Mouse (Mus musculus): ENCODE measurements at regions not wholly inside any gene's neighbourhood (a gene's known extent, or its start where the extent isn't known, plus 50 kb on each side); places are given as distances from the start of the nearest gene placed in this dataset.
A peak's percentile ranks its signal among the peaks of the same experiment; 100 is the strongest.
"Not testable (repeated sequence)": the region's sequence is repeated elsewhere in the genome, so short reads cannot be mapped to it uniquely, and the experiment has no call there.

DNA sequence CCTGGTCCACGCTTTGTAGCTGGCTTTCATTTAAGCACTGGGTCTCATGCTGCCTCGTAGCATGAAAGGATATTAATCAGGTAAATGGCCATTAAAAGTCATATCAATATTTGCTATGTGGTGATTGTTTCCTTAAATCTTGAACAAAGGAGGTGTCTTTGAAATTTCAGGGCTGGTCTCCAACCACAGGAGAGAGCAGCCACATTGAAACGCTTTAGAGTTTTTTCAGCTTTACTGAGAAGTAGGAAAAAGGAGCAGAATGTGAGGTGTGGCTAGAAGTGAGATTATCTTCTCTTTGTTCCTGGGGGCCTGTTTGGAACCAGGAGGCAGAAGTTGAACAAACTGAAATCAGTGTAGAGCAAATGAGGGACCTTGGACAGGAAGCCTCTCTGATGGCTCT lies 311.7 kb downstream of the Tox3 start:
- Histone ChIP-seq H3K9me3 (no peaks in the 10 kb centered on the region), H3K36me3 (no peaks in the 10 kb centered on the region), H3K27ac (no peak overlapping the region), H3K4me2 (replicated peaks) (no peak overlapping the region), H3K4me3 (replicated peaks) (no peak overlapping the region), H3K27me3 (replicated peaks) (no peaks in the 10 kb centered on the region), H3K9ac (no peak overlapping the region), H3K4me1 (replicated peaks) (no peaks in the 10 kb centered on the region)
- no peak for ATAC-seq
- WGBS = 56% methylated on average over 3 of the region's 3 CpGs

DNA sequence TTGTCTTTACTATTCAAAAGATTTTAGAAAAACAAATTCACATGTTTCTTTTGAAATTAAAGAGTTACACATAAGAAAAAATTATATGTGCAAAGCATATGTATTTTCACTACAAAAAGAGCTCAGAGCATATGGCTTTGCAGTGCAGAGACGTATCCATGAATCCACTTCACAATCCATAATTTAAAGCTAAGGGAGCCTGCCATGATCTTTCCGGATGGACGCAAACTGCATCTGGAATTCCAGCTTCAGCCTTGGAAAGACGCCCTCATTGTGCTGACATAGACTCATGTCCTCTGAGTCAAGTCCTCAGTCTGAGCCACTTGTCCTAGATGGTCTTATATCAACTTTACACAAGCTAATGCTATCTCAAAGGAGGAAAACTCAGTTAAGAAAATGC lies 315.6 kb downstream of the Tox3 start:
- no peak overlapping the region for H3K9ac ChIP-seq
- no peak for ATAC-seq
- H3K36me3 ChIP-seq = no peaks in the 10 kb centered on the region
- 89% methylated on average over 4 of the region's 4 CpGs for WGBS
- H3K27me3 ChIP-seq (replicated peaks) = no peaks in the 10 kb centered on the region
- H3K9me3 ChIP-seq = no peaks in the 10 kb centered on the region
- H3K27ac ChIP-seq = no peak overlapping the region
- no peak overlapping the region for H3K4me3 ChIP-seq (replicated peaks)
- no peaks in the 10 kb centered on the region for H3K4me1 ChIP-seq (replicated peaks)
- no peak overlapping the region for H3K4me2 ChIP-seq (replicated peaks)

DNA sequence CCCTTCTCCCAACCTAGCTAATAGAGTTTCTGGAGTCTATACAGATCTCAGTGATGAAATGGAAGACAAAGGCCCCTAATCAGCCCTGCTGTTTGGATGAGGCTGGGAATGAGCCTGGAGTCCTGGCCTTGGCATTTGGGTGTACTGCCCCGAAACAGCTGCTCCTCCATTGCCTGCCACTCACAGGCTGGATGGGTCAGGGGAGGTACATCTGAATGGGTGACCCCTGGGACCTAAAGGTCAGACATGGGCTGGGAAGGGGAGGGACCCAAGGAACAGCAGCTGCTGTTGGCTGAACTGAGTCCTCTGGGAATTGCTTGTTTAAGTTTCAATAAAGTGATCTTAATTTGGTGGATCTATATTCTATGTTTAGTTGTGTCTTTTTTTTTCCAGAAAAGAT lies 316.9 kb downstream of the Tox3 start:
- H3K36me3 ChIP-seq = no peaks in the 10 kb centered on the region
- no peak overlapping the region for H3K9ac ChIP-seq
- H3K4me2 ChIP-seq (replicated peaks) = no peak overlapping the region
- 54% methylated on average over 1 of the region's 1 CpGs for WGBS
- no peaks in the 10 kb centered on the region for H3K4me1 ChIP-seq (replicated peaks)
- H3K27ac ChIP-seq = no peak overlapping the region
- H3K27me3 ChIP-seq (replicated peaks) = no peaks in the 10 kb centered on the region
- no peak overlapping the region for H3K4me3 ChIP-seq (replicated peaks)
- no peak for ATAC-seq
- H3K9me3 ChIP-seq = no peaks in the 10 kb centered on the region

DNA sequence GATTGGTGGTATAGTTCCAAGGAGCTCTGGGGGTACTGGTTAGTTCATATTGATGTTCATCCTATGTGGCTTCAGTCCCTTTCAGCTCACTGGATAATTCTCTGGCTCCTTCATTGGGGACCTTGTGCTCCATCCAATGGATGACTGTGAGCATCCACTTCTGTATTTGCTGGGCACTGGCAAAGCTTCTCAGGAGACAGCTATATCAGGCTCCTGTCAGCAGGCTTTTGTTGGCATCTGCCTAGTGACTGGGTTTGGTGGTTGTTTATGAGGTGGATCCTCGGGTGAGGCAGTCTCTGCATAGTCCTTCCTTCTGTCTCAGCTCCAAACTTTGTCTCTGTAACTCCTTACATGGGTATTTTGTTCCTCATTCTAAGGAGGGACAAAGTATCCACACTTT lies 330.2 kb downstream of the Tox3 start:
- H3K36me3 ChIP-seq; H3K9ac ChIP-seq; H3K27me3 ChIP-seq (replicated peaks); H3K4me3 ChIP-seq (replicated peaks); H3K4me1 ChIP-seq (replicated peaks); H3K4me2 ChIP-seq (replicated peaks); ATAC-seq; H3K9me3 ChIP-seq; H3K27ac ChIP-seq: not testable (repeated sequence)
- 62% methylated on average over 1 of the region's 1 CpGs for WGBS

DNA sequence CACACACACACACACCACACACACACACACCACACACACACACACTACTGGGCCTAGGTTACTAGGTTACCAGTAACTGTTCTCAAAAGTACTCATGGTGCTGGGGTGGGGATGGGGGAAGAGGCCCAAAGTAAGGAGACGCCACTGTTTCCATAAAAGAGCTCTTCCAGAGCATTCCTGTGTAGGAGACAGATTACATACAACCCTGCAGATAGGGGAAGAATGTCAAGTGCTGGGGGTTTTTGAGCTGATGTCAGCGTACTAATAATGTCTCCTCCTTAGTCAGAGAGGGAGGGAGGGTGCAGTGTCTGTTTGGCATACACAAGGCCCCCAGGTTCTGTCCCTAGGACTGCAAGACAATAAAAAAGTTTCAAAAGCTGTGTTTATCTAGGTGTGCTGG lies 334.4 kb downstream of the Tox3 start:
- no peak overlapping the region for H3K4me3 ChIP-seq (replicated peaks)
- peak; percentile 47 for ATAC-seq
- H3K27ac ChIP-seq = no peak overlapping the region
- no peaks in the 10 kb centered on the region for H3K4me1 ChIP-seq (replicated peaks)
- H3K27me3 ChIP-seq (replicated peaks) = no peaks in the 10 kb centered on the region
- no peaks in the 10 kb centered on the region for H3K36me3 ChIP-seq
- no peaks in the 10 kb centered on the region for H3K9me3 ChIP-seq
- H3K4me2 ChIP-seq (replicated peaks) = no peak overlapping the region
- WGBS = 40% methylated on average over 2 of the region's 2 CpGs
- no peak overlapping the region for H3K9ac ChIP-seq

DNA sequence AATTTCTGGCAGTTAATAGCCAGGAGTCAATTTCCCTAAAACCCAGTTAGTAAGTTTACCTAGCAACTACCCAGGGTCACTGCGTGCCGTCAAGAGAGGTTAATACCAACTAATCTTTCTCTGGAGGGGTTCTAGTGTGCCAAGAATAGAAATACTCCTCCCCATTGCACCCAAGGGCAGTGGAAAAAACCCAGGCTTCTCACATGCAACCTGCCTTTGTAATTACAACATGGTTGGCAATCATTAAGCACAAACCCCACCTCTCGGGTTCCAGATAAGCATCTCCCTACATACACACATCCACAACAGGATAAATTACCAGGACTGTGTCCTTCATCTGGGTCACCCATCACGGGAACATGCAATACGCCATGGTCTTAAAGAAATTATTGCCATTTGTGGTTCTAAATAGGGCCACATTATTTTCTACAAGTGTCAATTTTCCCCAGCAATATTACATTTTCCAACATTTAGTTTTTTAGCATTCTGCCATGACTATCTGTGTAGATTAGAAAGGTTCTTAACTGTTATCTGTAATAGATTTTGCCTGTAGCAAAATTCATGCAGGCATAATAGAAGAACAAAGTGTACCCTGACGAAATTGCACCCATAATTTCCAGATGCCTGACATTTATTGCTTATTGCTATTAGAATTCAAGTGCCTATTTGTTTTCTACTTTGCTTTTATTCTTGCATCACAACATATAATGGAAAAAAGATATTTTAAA lies 336.3 kb downstream of the Tox3 start:
- 68% methylated on average over 6 of the region's 6 CpGs for WGBS
- no peaks in the 10 kb centered on the region for H3K27me3 ChIP-seq (replicated peaks)

DNA sequence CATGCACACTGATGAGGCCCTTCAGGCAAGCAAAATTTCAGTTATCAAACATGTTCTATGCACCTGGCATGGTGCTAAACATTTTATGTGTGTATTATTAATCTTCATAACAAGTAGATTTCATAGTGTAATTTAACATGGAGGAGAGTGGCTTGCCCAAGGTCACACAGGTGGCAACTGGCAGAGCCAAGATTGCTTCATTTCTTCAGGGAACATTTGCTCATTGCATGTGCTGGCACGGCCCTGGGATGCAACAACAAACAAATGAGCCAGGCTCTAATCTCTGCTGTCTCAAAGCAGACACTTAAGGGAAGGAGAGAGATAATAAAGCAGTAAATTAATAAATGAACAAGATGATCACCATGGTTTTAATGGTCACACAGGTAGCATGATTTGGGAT lies 338.7 kb downstream of the Tox3 start:
- WGBS = 68% methylated on average over 1 of the region's 1 CpGs

More for the DNA sequence above, 336.3 kb downstream of the Tox3 start:
- Histone ChIP-seq H3K36me3 (no peaks in the 10 kb centered on the region), H3K27ac (no peak overlapping the region), H3K9me3 (no peaks in the 10 kb centered on the region), H3K9ac (no peak overlapping the region), H3K4me3 (replicated peaks) (no peak overlapping the region), H3K4me1 (replicated peaks) (no peaks in the 10 kb centered on the region), H3K4me2 (replicated peaks) (no peak overlapping the region)
- ATAC-seq = no peak

DNA sequence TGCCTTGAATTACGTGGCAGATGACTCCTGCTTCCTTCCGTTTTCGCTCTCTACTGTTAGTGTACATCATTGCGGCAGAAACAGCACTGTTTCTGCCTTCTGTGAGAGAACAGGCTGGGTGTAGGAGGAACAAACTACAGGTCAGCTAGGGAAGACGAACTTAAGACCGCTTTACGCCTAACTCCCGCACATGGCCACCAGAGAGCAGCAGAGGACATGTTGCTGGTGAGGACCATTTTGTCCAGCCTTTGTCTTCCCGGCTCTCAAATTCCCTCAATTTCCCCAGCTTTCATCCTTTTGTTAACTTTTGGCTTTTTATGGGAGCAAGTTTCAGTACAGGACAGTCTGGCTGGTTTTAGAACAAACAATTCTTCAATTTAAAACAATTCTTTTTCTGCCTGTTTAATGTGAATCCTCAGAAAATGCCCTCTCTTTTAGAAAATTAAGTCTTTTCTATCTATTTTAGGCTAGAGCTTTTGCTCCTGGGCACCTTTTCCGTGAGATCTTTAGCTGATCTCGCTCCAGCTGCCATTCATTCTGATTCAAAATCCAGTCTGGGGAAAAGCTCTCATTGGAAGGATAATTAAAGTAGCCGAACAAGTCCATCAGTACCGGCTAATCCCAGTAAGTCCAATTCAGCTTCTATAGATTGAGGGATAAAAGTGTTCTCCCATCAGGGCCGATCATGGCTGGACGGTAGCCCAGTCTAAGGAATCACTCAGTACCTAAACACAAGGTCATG lies 347.1 kb downstream of the Tox3 start:
- no peak overlapping the region for H3K27ac ChIP-seq
- WGBS = 46% methylated on average over 15 of the region's 15 CpGs
- no peaks in the 10 kb centered on the region for H3K27me3 ChIP-seq (replicated peaks)
- no peak overlapping the region for H3K4me2 ChIP-seq (replicated peaks)
- H3K9me3 ChIP-seq = no peaks in the 10 kb centered on the region
- H3K4me1 ChIP-seq (replicated peaks) = no peaks in the 10 kb centered on the region
- no peak overlapping the region for H3K9ac ChIP-seq
- no peak for ATAC-seq
- H3K36me3 ChIP-seq = no peaks in the 10 kb centered on the region
- H3K4me3 ChIP-seq (replicated peaks) = no peak overlapping the region

More for the DNA sequence above, 338.7 kb downstream of the Tox3 start:
- no peaks in the 10 kb centered on the region for H3K36me3 ChIP-seq
- H3K27me3 ChIP-seq (replicated peaks) = no peaks in the 10 kb centered on the region
- no peaks in the 10 kb centered on the region for H3K4me1 ChIP-seq (replicated peaks)
- H3K9me3 ChIP-seq = no peaks in the 10 kb centered on the region
- H3K27ac ChIP-seq = no peak overlapping the region
- H3K9ac ChIP-seq = no peak overlapping the region
- H3K4me3 ChIP-seq (replicated peaks) = no peak overlapping the region
- no peak overlapping the region for H3K4me2 ChIP-seq (replicated peaks)
- no peak for ATAC-seq

DNA sequence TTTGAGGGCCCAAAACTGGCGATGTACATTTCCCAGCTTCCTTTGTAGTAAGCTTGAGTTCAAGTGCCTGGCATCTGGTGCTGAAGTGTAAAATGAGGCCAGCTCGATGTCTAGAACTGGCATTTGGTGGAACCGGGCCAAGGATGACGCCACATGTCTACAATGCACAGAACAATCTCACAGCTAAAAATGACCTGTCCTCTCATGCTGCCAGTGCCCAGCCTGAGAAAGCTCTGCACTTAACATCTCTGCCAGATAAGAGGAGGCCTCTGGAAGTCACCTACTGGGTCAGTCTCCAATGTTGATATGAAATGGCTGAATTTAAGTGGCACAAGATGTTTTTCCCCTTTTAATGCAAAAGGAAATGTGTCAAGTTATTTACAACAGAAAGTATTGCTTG lies 354.4 kb downstream of the Tox3 start:
- H3K4me2 ChIP-seq (replicated peaks) = no peak overlapping the region
- 79% methylated on average over 4 of the region's 4 CpGs for WGBS
- H3K27ac ChIP-seq = no peak overlapping the region
- no peak overlapping the region for H3K9ac ChIP-seq
- H3K9me3 ChIP-seq = no peaks in the 10 kb centered on the region
- no peak overlapping the region for H3K4me3 ChIP-seq (replicated peaks)
- H3K36me3 ChIP-seq = no peaks in the 10 kb centered on the region
- H3K4me1 ChIP-seq (replicated peaks) = no peaks in the 10 kb centered on the region
- no peak for ATAC-seq
- H3K27me3 ChIP-seq (replicated peaks) = no peaks in the 10 kb centered on the region

DNA sequence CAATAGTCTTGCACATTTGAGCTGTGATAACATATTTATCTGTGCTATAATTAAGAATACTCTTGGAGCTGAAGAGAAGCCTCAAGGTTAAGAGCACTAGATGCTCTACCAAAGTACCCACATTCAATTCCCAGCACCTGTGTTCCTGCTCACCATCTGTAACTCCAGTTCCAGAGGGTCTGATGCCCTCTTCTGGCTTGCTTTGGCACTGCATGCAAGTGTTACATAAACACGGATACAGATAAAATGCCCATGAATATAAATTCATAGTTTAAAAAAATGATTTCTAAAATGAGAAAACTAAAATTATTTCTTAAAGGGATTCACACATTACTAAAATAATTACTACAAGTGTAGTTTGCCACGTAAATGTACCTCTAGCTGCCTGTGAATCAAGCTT lies 364.3 kb downstream of the Tox3 start:
- H3K9ac ChIP-seq = no peak overlapping the region
- H3K4me1 ChIP-seq (replicated peaks) = no peaks in the 10 kb centered on the region
- 93% methylated on average over 2 of the region's 2 CpGs for WGBS
- H3K4me2 ChIP-seq (replicated peaks) = no peak overlapping the region
- no peaks in the 10 kb centered on the region for H3K27me3 ChIP-seq (replicated peaks)
- H3K4me3 ChIP-seq (replicated peaks) = no peak overlapping the region
- no peak overlapping the region for H3K27ac ChIP-seq
- H3K36me3 ChIP-seq = no peaks in the 10 kb centered on the region
- ATAC-seq = no peak
- no peaks in the 10 kb centered on the region for H3K9me3 ChIP-seq

DNA sequence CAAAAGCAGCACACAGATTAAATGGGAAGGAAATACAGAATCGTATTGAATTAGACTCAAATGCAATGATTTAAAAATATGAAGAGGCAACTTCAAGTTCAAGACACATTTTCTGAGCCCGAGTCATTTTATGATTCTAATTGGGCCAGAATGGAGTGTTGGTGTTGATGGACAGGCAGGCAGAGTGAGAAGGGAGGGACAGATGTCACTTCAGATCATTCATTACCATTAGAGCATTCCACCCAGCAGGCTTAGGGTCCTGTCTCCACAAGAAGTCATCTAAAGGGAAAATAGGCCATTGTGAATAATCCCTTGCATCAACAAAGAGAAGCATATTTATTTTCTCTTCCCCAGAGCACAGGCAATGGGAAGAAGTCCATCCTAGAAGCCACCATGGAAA lies 365.6 kb downstream of the Tox3 start:
- Histone ChIP-seq H3K4me2 (replicated peaks) (no peak overlapping the region), H3K9ac (no peak overlapping the region), H3K36me3 (no peaks in the 10 kb centered on the region), H3K4me3 (replicated peaks) (no peak overlapping the region), H3K9me3 (no peaks in the 10 kb centered on the region), H3K4me1 (replicated peaks) (no peaks in the 10 kb centered on the region), H3K27me3 (replicated peaks) (no peaks in the 10 kb centered on the region), H3K27ac (no peak overlapping the region)
- ATAC-seq = no peak
- 64% methylated on average over 2 of the region's 2 CpGs for WGBS

DNA sequence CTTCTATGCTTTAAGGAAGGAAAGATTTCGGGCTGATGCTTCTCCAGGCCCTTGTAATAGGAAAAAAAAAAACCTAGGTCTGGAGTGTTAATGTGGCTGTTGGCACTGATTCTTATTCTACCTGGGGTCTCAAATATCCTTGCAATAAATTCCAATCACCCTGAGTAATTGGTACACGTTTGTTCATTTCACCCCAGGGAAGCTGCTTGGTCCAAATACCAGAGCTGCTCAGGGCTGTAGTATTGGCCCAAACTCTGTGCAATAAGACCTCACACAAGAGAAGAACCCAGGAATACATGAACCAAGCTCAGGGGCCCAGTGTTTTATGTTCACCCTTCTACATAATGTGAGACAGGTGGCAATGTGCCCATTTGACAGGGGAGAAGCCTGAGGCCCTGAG lies 366.8 kb downstream of the Tox3 start:
- WGBS = 74% methylated on average over 2 of the region's 2 CpGs

DNA sequence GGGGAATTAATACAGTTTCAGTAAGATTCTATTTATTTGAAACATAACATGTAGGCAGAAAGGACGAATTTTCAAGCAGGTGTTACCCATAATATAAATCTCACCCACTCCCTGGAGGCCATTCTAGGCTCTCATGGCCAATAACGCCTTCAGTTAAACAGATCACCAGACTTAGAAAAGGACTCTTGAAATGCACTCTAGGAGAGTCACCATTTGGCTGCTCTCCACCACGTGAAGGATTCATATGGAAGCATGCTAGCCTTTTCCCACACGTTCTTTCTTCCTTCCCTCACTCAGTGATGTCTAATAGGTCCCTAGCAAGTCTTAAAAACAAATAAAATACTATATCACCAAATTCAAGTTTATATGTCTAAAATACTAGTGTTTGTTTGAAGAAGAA lies 367.7 kb downstream of the Tox3 start:
- 65% methylated on average over 4 of the region's 4 CpGs for WGBS
- Histone ChIP-seq H3K9ac (no peak overlapping the region), H3K36me3 (no peaks in the 10 kb centered on the region), H3K4me3 (replicated peaks) (no peak overlapping the region), H3K27me3 (replicated peaks) (no peaks in the 10 kb centered on the region), H3K27ac (no peak overlapping the region), H3K4me1 (replicated peaks) (no peaks in the 10 kb centered on the region), H3K9me3 (no peaks in the 10 kb centered on the region), H3K4me2 (replicated peaks) (no peak overlapping the region)
- no peak for ATAC-seq

More for the DNA sequence above, 366.8 kb downstream of the Tox3 start:
- Histone ChIP-seq H3K4me3 (replicated peaks) (no peak overlapping the region), H3K27ac (no peak overlapping the region), H3K4me1 (replicated peaks) (no peaks in the 10 kb centered on the region), H3K36me3 (no peaks in the 10 kb centered on the region), H3K9ac (no peak overlapping the region), H3K4me2 (replicated peaks) (no peak overlapping the region), H3K27me3 (replicated peaks) (no peaks in the 10 kb centered on the region), H3K9me3 (no peaks in the 10 kb centered on the region)
- ATAC-seq = no peak

Data from intestine, embryonic 15.5 days (tissue).